In the genomic region with DNA sequence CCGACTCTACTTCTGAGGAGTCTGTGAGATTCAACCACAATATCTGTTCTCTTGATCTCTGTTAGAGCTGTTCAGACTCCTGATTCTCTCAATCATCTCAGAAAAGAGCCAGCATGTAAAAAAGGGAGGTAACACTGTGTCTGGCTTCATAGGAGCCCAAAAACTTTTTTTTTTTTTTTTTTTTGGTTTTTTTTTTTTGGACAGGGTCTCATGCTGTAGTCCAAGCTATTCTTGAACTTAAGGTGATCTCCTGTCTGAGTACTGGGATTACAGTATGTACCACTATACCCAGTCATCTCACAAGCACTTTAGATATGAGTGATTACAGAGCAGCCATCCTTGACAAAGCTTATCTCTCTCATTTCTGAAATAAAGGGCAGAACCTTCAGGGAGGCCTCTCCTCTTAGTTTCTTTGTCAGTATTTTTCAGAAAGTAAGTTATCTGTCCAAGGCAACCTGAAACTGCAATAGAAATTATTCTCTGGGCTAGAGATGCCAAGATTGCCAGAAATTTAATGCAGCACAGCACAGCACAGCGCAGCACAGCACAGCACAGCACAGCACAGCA, we compare ENCODE assay signal across 23 mouse cellular contexts. TPM values are rescaled to one million over a fixed set of nuclear protein-coding genes. Genes with fewer than 3 reads are reported as not detected.
DNase-seq lines count a peak whose midpoint lies in the region; ATAC-seq and TF ChIP-seq lines count a peak whose summit lies in the region.
"Had no signal": no experiment of that assay in that cellular context is flagged by ENCODE, and none has a peak within 500 bp of the region (broad histone marks: within the 10 kb centered on the region; RNA-seq: fewer than 3 reads in every experiment).

No protein-coding gene starts in this region.

- 0 out of 2 replicates have a peak, but pooled peaks have one; percentile 21 for ATAC-seq in megakaryocyte-erythroid progenitor cell, adult 5-6 weeks (replicated peaks; ENCODE audit: low FRiP score, low TSS enrichment, poor library complexity, severe bottlenecking)
- ATAC-seq: activated CD4-positive, CD25-positive, alpha-beta regulatory T cell, adult 4 months; forebrain, embryonic 15.5 days; hindbrain, postnatal 0 days had no signal

- peaks cover 14% of the 10 kb centered on the region for H3K4me1 ChIP-seq in kidney, adult 2 months (ENCODE audit: control insufficient read depth, insufficient read depth, low read length)
- peaks cover 38 to 57% of the 10 kb centered on the region in 2 experiments for H3K4me1 ChIP-seq in MEL (ENCODE audit: control insufficient read depth in 1 of 2, insufficient read depth in 2 of 2, low read length in 2 of 2)
- H3K4me1 ChIP-seq: embryonic facial prominence, embryonic 13.5 days; forebrain, embryonic 12.5 days; forebrain, embryonic 15.5 days had no signal

- no peaks in the 10 kb centered on the region for H3K9me3 ChIP-seq in MEL (replicated peaks; ENCODE audit: insufficient read depth, low read length)
- H3K9me3 ChIP-seq: embryonic facial prominence, embryonic 10.5 days; forebrain, embryonic 12.5 days; forebrain, embryonic 15.5 days; heart, embryonic 15.5 days had no signal

- H3K79me2 ChIP-seq in MEL (ENCODE audit: control insufficient read depth, insufficient read depth, low read length, poor library complexity) = peaks cover 7% of the 10 kb centered on the region

- H3K4me3 ChIP-seq in kidney, adult 2 months (ENCODE audit: insufficient read depth, low read depth, low read length) = no peak overlapping the region
- H3K4me3 ChIP-seq in MEL (ENCODE audit: control insufficient read depth in 1 of 2, insufficient read depth in 1 of 2, low read depth in 2 of 2, low read length in 2 of 2) = no peak overlapping the region
- H3K4me3 ChIP-seq: embryonic facial prominence, embryonic 10.5 days; embryonic facial prominence, embryonic 13.5 days; erythroblast, embryonic 14.5 days; forebrain, embryonic 12.5 days; forebrain, embryonic 15.5 days; heart, embryonic 12.5 days; heart, embryonic 15.5 days had no signal

- peak overlapping the region; percentile 68 for H3K9ac ChIP-seq in MEL (ENCODE audit: control insufficient read depth, low read depth, low read length, poor library complexity, severe bottlenecking)
- H3K9ac ChIP-seq: embryonic facial prominence, embryonic 13.5 days; forebrain, embryonic 12.5 days; forebrain, embryonic 15.5 days; heart, embryonic 12.5 days; heart, embryonic 15.5 days; hindbrain, embryonic 14.5 days had no signal

- H3K27me3 ChIP-seq in kidney, adult 2 months (replicated peaks; ENCODE audit: control insufficient read depth, insufficient read depth, low read length) = no peaks in the 10 kb centered on the region
- H3K27me3 ChIP-seq in MEL (ENCODE audit: control insufficient read depth in 1 of 2, insufficient read depth in 2 of 2, low read length in 2 of 2) = no peaks in the 10 kb centered on the region
- H3K27me3 ChIP-seq: embryonic facial prominence, embryonic 13.5 days; forebrain, embryonic 12.5 days; forebrain, embryonic 15.5 days; heart, embryonic 12.5 days; heart, embryonic 15.5 days had no signal

- no peak for DNase-seq in kidney, adult 2 months
- DNase-seq in kidney, adult 11 months = no peak
- DNase-seq in MEL (ENCODE audit: low read depth, low spot score) = peak; percentile 57
- no peak for DNase-seq in heart, postnatal 10 days
- DNase-seq in left cerebral cortex, postnatal 14 days (ENCODE audit: low spot score in 2 of 2) = no peak
- no peak for DNase-seq in kidney, adult 8-10 months
- DNase-seq: adrenal gland, adult 8-10 months; B cell, adult 2 months; embryo, embryonic 11 days; gastrocnemius, postnatal 25 days; heart, adult 18-20 months; heart, postnatal 4 days had no signal

- TF ChIP-seq CTCF in kidney, adult 2 months (conservative IDR thresholded peaks at IDR 0.05; ENCODE audit: insufficient read depth, insufficient read length, low read depth, low read length) = no peak
- TF ChIP-seq CTCF in MEL (IDR thresholded peaks at IDR 0.05 in 2 of 3, conservative IDR thresholded peaks at IDR 0.05 in 1 of 3; ENCODE audit: control insufficient read depth in 1 of 3, insufficient read depth in 1 of 3, low read depth in 2 of 3, low read length in 3 of 3, poor library complexity in 1 of 3, severe bottlenecking in 1 of 3) = no peak

- no peaks in the 10 kb centered on the region for H3K36me3 ChIP-seq in kidney, adult 2 months (ENCODE audit: control insufficient read depth, insufficient read depth, low read length)
- peaks cover 0 to 71% of the 10 kb centered on the region in 2 experiments; a peak in 2 of 4 replicates for H3K36me3 ChIP-seq in MEL (ENCODE audit: control insufficient read depth in 1 of 2, insufficient read depth in 2 of 2, low read length in 2 of 2)
- H3K36me3 ChIP-seq: embryonic facial prominence, embryonic 10.5 days; embryonic facial prominence, embryonic 13.5 days; forebrain, embryonic 12.5 days; forebrain, embryonic 15.5 days; heart, embryonic 12.5 days; heart, embryonic 15.5 days had no signal

- TF ChIP-seq POLR2A in kidney, adult 2 months (IDR thresholded peaks at IDR 0.05; ENCODE audit: low read depth, low read length) = no peak
- no peak for TF ChIP-seq POLR2A in MEL (IDR thresholded peaks at IDR 0.05; ENCODE audit: control insufficient read depth in 1 of 2, insufficient read depth in 1 of 2, low read depth in 1 of 2, low read length in 2 of 2, poor library complexity in 1 of 2)

- TF ChIP-seq EP300 in MEL (IDR thresholded peaks at IDR 0.05; ENCODE audit: low read depth in 1 of 2, low read length in 2 of 2) = peak; percentile 50 to 52; a peak in 2 of 4 replicates

- 97% methylated on average over 2 of the region's 2 CpGs for WGBS in kidney, adult 2 months

- TF ChIP-seq RAD21 in MEL (IDR thresholded peaks at IDR 0.05; ENCODE audit: low read depth, low read length) = no peak

- intact Hi-C loops in heart, postnatal 10 days (cut with DNase I) = no loop called here
- intact Hi-C loops in left cerebral cortex, postnatal 14 days (cut with DNase I) = no loop called here

- 0 out of 2 replicates have a peak overlapping the region, but pooled peaks have one; percentile 66 for H3K27ac ChIP-seq in kidney, adult 2 months (ENCODE audit: insufficient read depth, low read depth, low read length)
- peak overlapping the region; percentile 92 for H3K27ac ChIP-seq in MEL (ENCODE audit: control insufficient read depth, low read depth, low read length)
- H3K27ac ChIP-seq: embryonic facial prominence, embryonic 10.5 days; embryonic facial prominence, embryonic 13.5 days; forebrain, embryonic 12.5 days; forebrain, embryonic 15.5 days; heart, embryonic 15.5 days; hindbrain, embryonic 14.5 days; hindbrain, postnatal 0 days had no signal

TF ChIP-seq in MEL, 35 proteins besides CTCF, POLR2A, EP300 and RAD21:
- 0 out of 2 replicates have a peak, but pooled peaks have one; percentile 15 for TF ChIP-seq TCF12 (IDR thresholded peaks at IDR 0.05; ENCODE audit: low read depth, low read length)
- TF ChIP-seq GABPA (IDR thresholded peaks at IDR 0.05; ENCODE audit: low read depth, low read length) = no peak
- TF ChIP-seq USF2 (IDR thresholded peaks at IDR 0.05; ENCODE audit: borderline replicate concordance in 1 of 2, insufficient read depth in 1 of 2, low read depth in 1 of 2, low read length in 2 of 2) = no peak
- TF ChIP-seq MXI1 (IDR thresholded peaks at IDR 0.05; ENCODE audit: low read depth, low read length) = no peak
- no peak for TF ChIP-seq SMC3 (IDR thresholded peaks at IDR 0.05; ENCODE audit: low read depth, low read length)
- peak; percentile 29; the same call in 1 of the 2 replicates for TF ChIP-seq RCOR1 (IDR thresholded peaks at IDR 0.05; ENCODE audit: low read depth, low read length)
- no peak for TF ChIP-seq ZC3H11A (IDR thresholded peaks at IDR 0.05; ENCODE audit: low read depth, low read length)
- TF ChIP-seq GATA1 (IDR thresholded peaks at IDR 0.05; ENCODE audit: low read depth, low read length) = peak; percentile 65
- peak; percentile 81 for TF ChIP-seq ZNF384 (IDR thresholded peaks at IDR 0.05; ENCODE audit: low read depth, low read length)
- 0 out of 2 replicates have a peak, but pooled peaks have one; percentile 30 for TF ChIP-seq ETS1 (IDR thresholded peaks at IDR 0.05; ENCODE audit: low read depth, low read length)

RNA-seq across cellular contexts. Expression of a gene that starts 41.3 kb away (rescaled TPM):
- polyA plus RNA-seq in kidney, adult 2 months (2012; rRNA removed) = 15.9 and 21.3 TPM in 2 replicates
- 61.3 and 82.5 TPM in 2 replicates for total RNA-seq in MEL (2012; rRNA removed)
- polyA plus RNA-seq in MEL (2012; ENCODE audit: insufficient read depth in 1 of 2, insufficient read length in 2 of 2, low read depth in 1 of 2, low replicate concordance in 2 of 2, missing spikeins in 1 of 2) = 10 to 100 TPM; 73.7 to 90.0 TPM
- 53.1 and 58.7 TPM in 2 replicates for total RNA-seq in megakaryocyte-erythroid progenitor cell, adult 5-6 weeks (2014; fragmentation: Nextera tagmentation)
- total RNA-seq in megakaryocyte-erythroid progenitor cell, adult 5-6 weeks (2017) = 46.2 and 82.8 TPM in 2 replicates
- total RNA-seq in heart, postnatal 10 days (2021) = 10 to 100 TPM; 25.2 to 27.4 TPM
- total RNA-seq in left cerebral cortex, postnatal 14 days (2021) = 10 to 100 TPM; 75.6 to 76.8 TPM
